Mouse (Mus musculus): ENCODE results near the gene Nek11. TPM values are rescaled to one million over a fixed set of nuclear protein-coding genes. Genes with fewer than 3 reads are reported as not detected.
A peak's percentile ranks its signal among the peaks of the same experiment; 100 is the strongest.

Gene Nek11
- polyA plus RNA-seq, 1 experiment from 2014 or later, result 3.3 TPM

DNA sequence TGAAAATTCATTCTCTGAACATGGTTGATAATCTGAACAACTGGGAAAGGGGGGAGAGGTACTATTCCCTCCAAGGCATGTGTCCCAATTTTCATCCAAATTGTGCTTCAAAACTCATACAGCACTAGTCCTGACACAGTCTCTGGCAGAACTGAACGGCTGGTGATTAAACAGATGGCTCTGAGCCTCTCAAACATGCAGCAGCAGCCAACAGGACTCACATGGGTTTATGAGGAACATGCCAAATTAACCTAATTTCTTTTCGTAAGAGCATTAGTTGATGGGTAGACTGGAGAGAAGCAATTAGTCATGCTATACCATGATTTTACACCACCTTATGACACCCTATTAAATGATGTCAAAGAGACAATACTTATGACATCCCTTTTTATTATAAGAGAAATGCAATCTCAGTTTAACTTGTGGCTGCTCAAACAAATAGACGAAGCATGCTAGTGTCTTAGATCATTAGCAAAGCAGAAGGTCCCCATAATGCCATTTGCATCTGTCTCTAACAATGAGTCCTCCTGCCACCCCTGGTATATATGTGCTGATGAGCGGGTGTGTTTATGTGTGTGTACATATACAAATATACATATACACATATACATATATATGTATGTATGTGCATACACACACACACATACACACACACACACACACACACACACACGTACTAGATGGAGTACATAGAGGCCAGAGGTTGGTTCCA, 31.6 kb downstream of the Nek11 start:
- no peak overlapping the region for H3K27ac ChIP-seq
- WGBS, result 78% methylated on average over 5 of the region's 5 CpGs
- ATAC-seq (replicated peaks), result no peak
- H3K36me3 ChIP-seq (replicated peaks), result no peaks in the 10 kb centered on the region
- H3K9me3 ChIP-seq, result no peaks in the 10 kb centered on the region
- H3K4me1 ChIP-seq, result no peaks in the 10 kb centered on the region
- H3K9ac ChIP-seq, result no peak overlapping the region
- H3K27me3 ChIP-seq (replicated peaks), result no peaks in the 10 kb centered on the region
- H3K4me3 ChIP-seq, result no peak overlapping the region
- H3K4me2 ChIP-seq, result no peak overlapping the region

DNA sequence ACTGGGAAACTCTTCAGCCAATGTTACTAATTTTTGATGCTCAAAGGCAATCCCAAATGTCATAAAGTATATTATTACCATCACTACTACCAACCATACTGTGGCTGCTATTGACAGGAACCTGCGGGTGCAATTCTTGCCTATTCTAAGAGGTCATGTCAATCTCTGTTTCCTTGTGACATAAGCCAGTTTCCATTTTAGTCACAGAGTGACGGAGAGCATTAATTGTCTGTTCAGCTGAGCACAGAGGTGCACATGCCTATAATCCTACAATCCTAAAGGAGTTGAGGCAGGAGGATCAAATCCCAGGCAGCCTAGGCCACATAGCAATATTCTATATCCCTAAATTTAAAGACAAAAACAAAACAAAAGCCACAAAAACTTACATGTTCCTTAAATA, 33.1 kb downstream of the Nek11 start:
- Histone ChIP-seq H3K9me3 (no peaks in the 10 kb centered on the region), H3K9ac (no peak overlapping the region), H3K36me3 (replicated peaks) (no peaks in the 10 kb centered on the region), H3K27ac (no peak overlapping the region), H3K4me1 (no peaks in the 10 kb centered on the region), H3K4me2 (no peak overlapping the region), H3K4me3 (no peak overlapping the region), H3K27me3 (replicated peaks) (no peaks in the 10 kb centered on the region)
- no peak for ATAC-seq (replicated peaks)
- 70% methylated on average over 2 of the region's 2 CpGs for WGBS

DNA sequence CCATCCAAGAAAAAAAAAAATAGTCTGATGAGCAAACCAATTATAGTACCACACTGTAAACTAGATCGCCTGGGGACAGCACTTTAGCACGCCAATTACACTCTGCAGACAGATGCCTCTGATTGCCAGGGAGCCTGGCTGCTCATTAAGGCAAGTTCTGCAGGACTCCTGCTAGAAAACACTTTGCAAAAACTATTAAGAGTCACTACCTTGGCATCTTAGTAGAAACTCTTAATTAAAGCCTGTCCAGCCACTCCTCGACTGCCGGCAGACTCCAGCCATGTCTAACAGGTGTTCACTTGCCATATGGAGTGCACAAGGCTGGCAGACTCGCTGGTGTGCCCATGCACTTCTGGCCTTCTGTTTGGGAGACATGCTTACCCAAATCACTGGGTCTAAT, 46.3 kb downstream of the Nek11 start:
- Histone ChIP-seq H3K4me3 (no peak overlapping the region), H3K27ac (no peak overlapping the region)

DNA sequence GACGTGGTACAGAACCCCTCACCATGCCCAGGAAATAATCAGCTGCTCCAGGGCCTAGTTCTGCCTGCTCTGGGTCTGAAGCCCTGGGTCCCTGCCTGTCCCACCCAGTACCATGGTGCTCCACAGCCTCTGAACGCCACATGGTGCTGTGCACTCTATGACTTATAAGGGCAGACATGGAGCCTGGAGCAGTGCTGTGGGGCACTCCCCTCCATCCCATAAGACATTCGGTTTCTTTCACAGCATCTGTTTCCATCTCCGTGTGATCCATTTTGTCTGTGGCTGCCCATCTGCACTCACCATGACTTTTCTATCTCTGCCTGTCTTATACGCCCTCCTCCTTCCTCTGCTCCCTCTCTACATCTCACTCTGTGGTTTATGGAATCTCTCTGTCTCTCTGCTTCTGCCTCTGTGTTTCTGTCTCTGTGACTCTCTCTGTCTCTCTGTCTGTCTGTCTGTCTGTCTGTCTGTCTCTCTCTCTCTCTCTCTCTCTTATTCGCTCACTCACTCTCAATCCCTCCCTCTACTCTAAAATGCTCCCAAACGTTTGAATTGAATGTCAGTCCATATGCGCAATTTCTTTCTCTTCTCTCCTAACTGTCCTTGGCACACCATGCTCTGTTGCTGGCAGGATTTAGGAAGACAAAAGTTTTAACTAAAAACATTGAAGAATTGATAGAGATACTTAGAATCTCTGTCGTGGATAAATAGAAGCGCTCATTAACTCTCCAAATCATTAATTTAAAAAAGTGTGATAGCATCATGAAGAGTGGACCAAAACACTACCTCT, 46.9 kb downstream of the Nek11 start:
- Histone ChIP-seq H3K4me1 (0 out of 2 replicates have a peak, but pooled peaks cover 5% of the 10 kb centered on the region), H3K4me3 (no peak overlapping the region), H3K27ac (no peak overlapping the region), H3K9ac (no peak overlapping the region), H3K36me3 (replicated peaks) (no peaks in the 10 kb centered on the region), H3K4me2 (no peak overlapping the region), H3K9me3 (no peaks in the 10 kb centered on the region), H3K27me3 (replicated peaks) (no peaks in the 10 kb centered on the region)
- WGBS, result 67% methylated on average over 10 of the region's 10 CpGs
- no peak; the same call in 1 of the 2 replicates for ATAC-seq (replicated peaks)

More for the DNA sequence above, 46.3 kb downstream of the Nek11 start:
- 49% methylated on average over 5 of the region's 5 CpGs for WGBS
- H3K27me3 ChIP-seq (replicated peaks), result no peaks in the 10 kb centered on the region
- no peaks in the 10 kb centered on the region for H3K9me3 ChIP-seq
- 0 out of 2 replicates have a peak, but pooled peaks cover 5% of the 10 kb centered on the region for H3K4me1 ChIP-seq
- H3K9ac ChIP-seq, result no peak overlapping the region
- H3K36me3 ChIP-seq (replicated peaks), result no peaks in the 10 kb centered on the region
- no peak; the same call in 1 of the 2 replicates for ATAC-seq (replicated peaks)
- no peak overlapping the region for H3K4me2 ChIP-seq

DNA sequence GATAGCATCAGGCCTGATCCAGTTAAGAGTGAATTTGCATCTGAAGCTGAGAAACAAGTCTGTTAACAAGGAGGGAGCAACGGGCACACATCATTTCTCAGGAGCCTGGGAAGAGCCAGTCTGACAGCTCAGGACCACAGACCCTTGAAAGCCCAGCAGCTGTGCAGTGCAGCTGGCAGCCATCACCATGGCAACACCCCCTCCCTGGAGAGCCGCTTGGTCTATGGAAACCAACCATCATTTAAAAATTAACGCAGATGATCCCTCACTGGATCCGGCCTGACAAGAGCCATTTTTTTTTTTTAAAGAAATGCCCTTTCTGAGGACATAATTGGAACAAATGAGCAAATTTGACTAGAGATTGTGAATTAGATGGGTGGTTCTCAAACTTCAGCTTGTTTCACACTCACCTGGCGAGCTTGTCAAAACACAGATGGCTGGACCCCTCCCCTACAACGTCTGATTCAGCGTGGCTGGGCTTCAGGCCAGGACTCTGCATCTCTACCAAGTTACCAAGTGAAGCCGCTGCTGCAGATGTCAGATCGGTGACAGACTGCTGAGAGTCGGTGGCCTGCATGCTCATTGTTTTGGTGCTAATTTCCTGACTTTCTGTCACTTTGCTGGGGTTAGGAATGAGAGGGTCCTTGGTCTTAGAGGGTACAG, 52.2 kb downstream of the Nek11 start:
- no peaks in the 10 kb centered on the region for H3K36me3 ChIP-seq (replicated peaks)
- ATAC-seq (replicated peaks), result peak; percentile 92
- H3K9me3 ChIP-seq, result no peaks in the 10 kb centered on the region
- WGBS, result 21% methylated on average over 10 of the region's 10 CpGs
- no peak overlapping the region for H3K9ac ChIP-seq
- no peaks in the 10 kb centered on the region for H3K27me3 ChIP-seq (replicated peaks)
- H3K4me2 ChIP-seq, result peak overlapping the region; percentile 9; the same call in 1 of the 2 replicates
- no peak overlapping the region for H3K4me3 ChIP-seq
- peak overlapping the region; percentile 65 for H3K27ac ChIP-seq
- peaks cover 12% of the 10 kb centered on the region for H3K4me1 ChIP-seq

DNA sequence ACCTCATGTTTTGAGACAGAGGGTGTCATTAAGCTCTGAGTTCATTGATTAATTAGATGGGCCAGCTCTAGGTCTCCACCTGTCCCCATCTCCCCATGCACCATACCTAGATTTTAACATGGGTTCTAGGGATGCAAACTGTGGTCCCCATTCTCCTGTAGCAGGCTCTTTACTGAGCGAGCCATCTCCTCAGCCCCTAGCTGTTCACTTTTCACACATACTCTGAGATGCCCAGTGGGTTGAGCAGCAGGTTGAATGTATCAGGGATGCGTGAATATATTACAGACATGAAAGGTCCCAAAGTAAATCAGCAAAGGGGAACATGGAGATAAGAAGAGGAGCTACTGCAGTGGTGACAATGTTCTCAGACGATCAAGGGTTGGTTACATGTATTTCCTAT, 52.8 kb downstream of the Nek11 start:
- no peak overlapping the region for H3K4me2 ChIP-seq
- H3K9me3 ChIP-seq, result no peaks in the 10 kb centered on the region
- no peaks in the 10 kb centered on the region for H3K36me3 ChIP-seq (replicated peaks)
- no peaks in the 10 kb centered on the region for H3K27me3 ChIP-seq (replicated peaks)
- no peak overlapping the region for H3K4me3 ChIP-seq
- peak; percentile 6; the same call in 1 of the 2 replicates for ATAC-seq (replicated peaks)
- H3K9ac ChIP-seq, result no peak overlapping the region
- peak overlapping the region; percentile 65 for H3K27ac ChIP-seq
- 49% methylated on average over 3 of the region's 3 CpGs for WGBS
- H3K4me1 ChIP-seq, result peaks cover 10% of the 10 kb centered on the region

- H3K36me3 ChIP-seq (replicated peaks), result no peaks in the 10 kb centered on the region
- no peak overlapping the region for H3K27ac ChIP-seq
- no peak for ATAC-seq (replicated peaks)
- no peaks in the 10 kb centered on the region for H3K9me3 ChIP-seq
- no peak overlapping the region for H3K9ac ChIP-seq
- H3K4me1 ChIP-seq, result no peaks in the 10 kb centered on the region
- no peak overlapping the region for H3K4me2 ChIP-seq
- no peak overlapping the region for H3K4me3 ChIP-seq
- H3K27me3 ChIP-seq (replicated peaks), result no peaks in the 10 kb centered on the region
- WGBS, result 66% methylated on average over 4 of the region's 4 CpGs
Measured at GRCm38 (mm10) chr9:105332436-105333016, 62.8 kb downstream of the Nek11 start.

DNA sequence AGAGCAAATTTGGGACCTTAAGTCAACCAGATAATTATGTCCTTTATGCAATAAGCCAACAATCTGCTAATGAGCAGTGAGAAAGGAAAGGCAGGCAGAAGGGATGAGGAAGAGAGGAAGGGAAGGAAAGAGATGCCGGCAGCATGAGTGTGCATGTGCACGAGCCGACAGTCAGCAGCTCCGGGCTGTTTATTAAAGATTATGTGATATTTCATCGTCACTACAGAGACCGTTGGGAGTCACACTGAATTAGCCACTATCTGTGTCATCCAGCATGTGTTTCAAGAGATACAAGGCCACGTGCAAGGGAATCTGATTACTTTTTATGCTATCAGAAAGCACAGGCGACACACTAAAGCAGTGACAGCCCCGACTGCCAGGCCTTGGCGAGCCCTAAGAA, 73.5 kb downstream of the Nek11 start:
- no peak overlapping the region for H3K27ac ChIP-seq
- H3K36me3 ChIP-seq (replicated peaks), result no peaks in the 10 kb centered on the region
- H3K4me2 ChIP-seq, result no peak overlapping the region
- no peak overlapping the region for H3K9ac ChIP-seq
- WGBS, result 64% methylated on average over 10 of the region's 10 CpGs
- no peak for ATAC-seq (replicated peaks)
- no peaks in the 10 kb centered on the region for H3K27me3 ChIP-seq (replicated peaks)
- H3K9me3 ChIP-seq, result no peaks in the 10 kb centered on the region
- H3K4me3 ChIP-seq, result no peak overlapping the region
- H3K4me1 ChIP-seq, result no peaks in the 10 kb centered on the region

DNA sequence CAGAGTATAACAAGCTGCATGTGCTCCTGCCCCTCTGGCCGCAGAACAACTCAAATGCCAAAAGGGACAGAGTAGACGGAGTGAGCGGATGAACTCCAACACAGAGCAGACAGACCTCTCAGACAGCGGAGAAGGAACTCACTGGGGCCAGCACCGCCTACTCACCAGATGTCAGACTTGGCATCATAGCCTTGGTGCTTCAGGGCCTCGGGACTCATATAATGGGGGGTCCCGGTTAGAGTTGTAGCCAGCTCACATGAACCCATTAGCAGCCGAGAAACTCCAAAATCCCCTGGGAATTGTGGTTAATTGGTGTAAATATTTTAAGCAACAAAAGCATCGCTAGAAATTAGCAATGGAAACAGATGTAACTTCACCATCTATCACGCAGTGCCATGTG, 82.1 kb downstream of the Nek11 start:
- ATAC-seq (replicated peaks), result no peak
- H3K9ac ChIP-seq, result no peak overlapping the region
- H3K4me2 ChIP-seq, result no peak overlapping the region
- H3K36me3 ChIP-seq (replicated peaks), result no peaks in the 10 kb centered on the region
- no peaks in the 10 kb centered on the region for H3K9me3 ChIP-seq
- H3K27ac ChIP-seq, result peak overlapping the region; percentile 18; the same call in 1 of the 2 replicates
- no peaks in the 10 kb centered on the region for H3K27me3 ChIP-seq (replicated peaks)
- H3K4me1 ChIP-seq, result peaks cover 10% of the 10 kb centered on the region
- 65% methylated on average over 10 of the region's 10 CpGs for WGBS
- no peak overlapping the region for H3K4me3 ChIP-seq

GRCm38 (mm10) chr9:105312686-105313085, 82.6 kb downstream of the Nek11 start:
- H3K4me3 ChIP-seq, result no peak overlapping the region
- no peak for ATAC-seq (replicated peaks)
- no peak overlapping the region for H3K9ac ChIP-seq
- H3K9me3 ChIP-seq, result no peaks in the 10 kb centered on the region
- peak overlapping the region; percentile 18; the same call in 1 of the 2 replicates for H3K27ac ChIP-seq
- H3K27me3 ChIP-seq (replicated peaks), result no peaks in the 10 kb centered on the region
- peaks cover 10% of the 10 kb centered on the region for H3K4me1 ChIP-seq
- no peaks in the 10 kb centered on the region for H3K36me3 ChIP-seq (replicated peaks)
- no peak overlapping the region for H3K4me2 ChIP-seq
- WGBS, result 82% methylated on average over 1 of the region's 1 CpGs

DNA sequence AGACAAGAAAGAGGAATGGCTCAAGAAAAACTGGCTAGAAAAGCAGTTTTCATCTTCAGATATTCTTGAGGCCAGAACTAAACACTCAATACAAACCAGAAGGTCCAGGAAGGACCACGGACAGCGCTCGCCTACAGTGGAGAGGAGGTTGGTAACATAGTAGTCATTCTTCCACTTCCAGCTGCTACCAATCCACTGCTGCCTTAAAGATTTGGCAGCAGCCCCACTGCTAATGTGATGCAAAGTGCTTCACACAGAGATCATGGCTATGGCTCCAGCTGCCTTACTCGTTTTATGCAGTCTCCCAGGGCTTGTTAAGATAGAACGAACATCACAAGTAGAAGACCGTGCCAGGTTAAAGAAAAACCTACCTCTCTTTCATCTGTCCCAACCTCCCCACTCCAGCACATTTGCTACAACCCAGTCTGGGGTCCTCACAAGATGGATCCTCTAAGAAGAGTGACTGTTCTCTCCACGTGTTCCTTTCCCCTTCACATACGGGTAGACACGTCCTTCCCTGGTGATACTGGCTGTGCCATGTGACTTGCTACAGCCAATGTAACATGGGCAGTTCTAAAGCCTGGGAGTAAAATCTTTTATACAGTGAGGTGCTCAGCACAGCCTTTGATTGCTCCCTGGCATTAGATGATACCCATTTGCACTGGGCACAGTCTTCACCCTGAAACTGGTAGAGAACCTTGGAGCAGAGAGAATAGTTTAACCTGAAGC, 85.6 kb downstream of the Nek11 start:
- Histone ChIP-seq H3K4me2 (peak overlapping the region; percentile 11; the same call in 1 of the 2 replicates), H3K9ac (no peak overlapping the region), H3K27me3 (replicated peaks) (no peaks in the 10 kb centered on the region), H3K9me3 (no peaks in the 10 kb centered on the region), H3K4me3 (no peak overlapping the region), H3K4me1 (peaks cover 18% of the 10 kb centered on the region), H3K36me3 (replicated peaks) (no peaks in the 10 kb centered on the region), H3K27ac (peak overlapping the region; percentile 16; the same call in 1 of the 2 replicates)
- WGBS, result 30% methylated on average over 9 of the region's 9 CpGs
- ATAC-seq (replicated peaks), result peak; percentile 56

All from midbrain, embryonic 15.5 days (tissue).